Comparison of ENCODE assay signal across 12 mouse cellular contexts in the genomic region with DNA sequence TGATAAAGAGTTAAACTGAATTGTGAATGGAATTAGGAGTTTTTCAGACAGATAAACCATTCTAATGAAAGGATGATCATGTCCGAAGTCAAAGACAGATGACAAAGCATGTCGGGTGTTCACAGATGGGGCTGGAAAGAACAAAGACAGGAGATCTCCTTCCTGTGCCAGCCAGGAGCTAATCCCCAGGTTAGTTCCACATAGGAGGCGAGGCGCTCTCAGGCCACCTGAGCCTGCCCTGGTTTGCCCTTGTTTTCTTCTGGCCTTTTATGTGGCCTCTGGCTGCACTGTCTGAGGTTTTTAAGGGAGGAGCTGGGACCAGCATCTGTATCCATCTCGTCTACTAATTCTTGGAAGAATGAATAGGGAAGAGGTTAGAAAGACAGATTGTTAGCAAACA.
DNase-seq lines count a peak whose midpoint lies in the region; ATAC-seq lines count a peak whose summit lies in the region.
"Had no signal": no experiment of that assay in that cellular context is flagged by ENCODE, and none has a peak within 500 bp of the region (broad histone marks: within the 10 kb centered on the region; RNA-seq: fewer than 3 reads in every experiment).

No protein-coding gene starts in this region.

- WGBS in hindbrain, embryonic 13.5 days: 59% methylated on average over 5 of the region's 5 CpGs
- WGBS in hindbrain, embryonic 12.5 days: 69% methylated on average over 5 of the region's 5 CpGs
- 41% methylated on average over 5 of the region's 5 CpGs for WGBS in hindbrain, embryonic 16.5 days

- H3K4me3 ChIP-seq in hindbrain, embryonic 13.5 days: no peak overlapping the region
- H3K4me3 ChIP-seq in hindbrain, embryonic 12.5 days: no peak overlapping the region
- H3K4me3 ChIP-seq in hindbrain, embryonic 16.5 days (ENCODE audit: low read length): no peak overlapping the region
- H3K4me3 ChIP-seq: heart, embryonic 15.5 days; kidney, embryonic 15.5 days; myocyte had no signal

- ATAC-seq in hindbrain, embryonic 13.5 days (ENCODE audit: low FRiP score): no peak
- no peak for ATAC-seq in hindbrain, embryonic 12.5 days (ENCODE audit: low FRiP score)
- ATAC-seq in hindbrain, embryonic 16.5 days: no peak

- H3K27me3 ChIP-seq in hindbrain, embryonic 13.5 days: 0 out of 2 replicates have a peak, but pooled peaks cover 8% of the 10 kb centered on the region
- no peaks in the 10 kb centered on the region for H3K27me3 ChIP-seq in hindbrain, embryonic 12.5 days
- no peaks in the 10 kb centered on the region for H3K27me3 ChIP-seq in hindbrain, embryonic 16.5 days (replicated peaks; ENCODE audit: control insufficient read depth, insufficient read depth, low read length)
- H3K27me3 ChIP-seq: CH12.LX; heart, embryonic 15.5 days; kidney, embryonic 15.5 days had no signal

- no peak overlapping the region for H3K4me2 ChIP-seq in hindbrain, embryonic 13.5 days
- H3K4me2 ChIP-seq in hindbrain, embryonic 12.5 days (replicated peaks): no peak overlapping the region
- no peak overlapping the region for H3K4me2 ChIP-seq in hindbrain, embryonic 16.5 days (ENCODE audit: low read length)
- H3K4me2 ChIP-seq: heart, embryonic 15.5 days; kidney, embryonic 15.5 days had no signal

- H3K9ac ChIP-seq in hindbrain, embryonic 13.5 days: no peak overlapping the region
- no peak overlapping the region for H3K9ac ChIP-seq in hindbrain, embryonic 12.5 days
- H3K9ac ChIP-seq in hindbrain, embryonic 16.5 days (ENCODE audit: low read depth, low read length): no peak overlapping the region
- H3K9ac ChIP-seq: heart, embryonic 15.5 days; kidney, embryonic 15.5 days had no signal

- DNase-seq in brain, adult 2 months (ENCODE audit: low read depth, low spot score): peak; percentile 64
- DNase-seq in cerebellum, adult 18-20 months: peak; percentile 60 to 67
- no peak for DNase-seq in right cerebral cortex, postnatal 36 days (ENCODE audit: low spot score in 2 of 2)
- DNase-seq in gastrocnemius, postnatal 10 days: no peak
- DNase-seq in ovary, postnatal 36 days (ENCODE audit: low spot score): no peak

- H3K36me3 ChIP-seq in hindbrain, embryonic 13.5 days: no peaks in the 10 kb centered on the region
- H3K36me3 ChIP-seq in hindbrain, embryonic 12.5 days: no peaks in the 10 kb centered on the region
- H3K36me3 ChIP-seq in hindbrain, embryonic 16.5 days (ENCODE audit: control insufficient read depth, insufficient read depth, low read length): no peaks in the 10 kb centered on the region
- H3K36me3 ChIP-seq: heart, embryonic 15.5 days; kidney, embryonic 15.5 days had no signal

- H3K4me1 ChIP-seq in hindbrain, embryonic 13.5 days (replicated peaks): peaks cover 18% of the 10 kb centered on the region
- H3K4me1 ChIP-seq in hindbrain, embryonic 12.5 days: peaks cover 9% of the 10 kb centered on the region
- peaks cover 11% of the 10 kb centered on the region for H3K4me1 ChIP-seq in hindbrain, embryonic 16.5 days (ENCODE audit: control insufficient read depth, insufficient read depth, low read depth, low read length)

- 0 out of 2 replicates have a peak overlapping the region, but pooled peaks have one; percentile 23 for H3K27ac ChIP-seq in hindbrain, embryonic 13.5 days
- H3K27ac ChIP-seq in hindbrain, embryonic 12.5 days: no peak overlapping the region
- H3K27ac ChIP-seq in hindbrain, embryonic 16.5 days (ENCODE audit: low read depth, low read length): peak overlapping the region; percentile 73
- H3K27ac ChIP-seq: heart, embryonic 15.5 days; kidney, embryonic 15.5 days had no signal

- H3K9me3 ChIP-seq in hindbrain, embryonic 13.5 days: no peaks in the 10 kb centered on the region
- no peaks in the 10 kb centered on the region for H3K9me3 ChIP-seq in hindbrain, embryonic 12.5 days (replicated peaks)
- no peaks in the 10 kb centered on the region for H3K9me3 ChIP-seq in hindbrain, embryonic 16.5 days (ENCODE audit: control insufficient read depth, low read length)
- H3K9me3 ChIP-seq: heart, embryonic 15.5 days; kidney, embryonic 15.5 days had no signal

Comparison
In these comparisons a context has a peak if more than half of its experiments do, and no peak if none do; other contexts are left out.
1. DNase-seq: peak in brain, adult 2 months (single experiment) and cerebellum, adult 18-20 months (2 of 2); none in right cerebral cortex, postnatal 36 days (0 of 2), gastrocnemius, postnatal 10 days (single experiment) and ovary, postnatal 36 days (single experiment).